Mouse (Mus musculus) neutrophil, adult 5-6 weeks (primary cell): ENCODE data around the gene Celf2. TPM values are rescaled to one million over a fixed set of nuclear protein-coding genes. Genes with fewer than 3 reads are reported as not detected.

Experiments used
- ATAC-seq: fragments of 151-379, 151-347 bp; 2 replicates; pipeline ENCODE4 v1.8.0; 2017; ENCODE audit warnings: mild to moderate bottlenecking, moderate TSS enrichment; ENCODE audit not compliant: insufficient number of reproducible peaks, poor library complexity, low FRiP score, severe bottlenecking; ENCODE audit errors: extremely low read depth
- total RNA-seq: library from RNA; stranded (forward); fragments of 200-1000 nt; gene quantifications from 2 replicates; pipeline ENCODE4 v1.2.3, GENCODE M21; 2017

The Celf2 gene
- total RNA-seq, 1 experiment from 2014 or later = 186 TPM

GRCm38 (mm10) chr2:6532341-6532740, 977.0 kb downstream of the Celf2 start:
- ATAC-seq = no peak

DNA sequence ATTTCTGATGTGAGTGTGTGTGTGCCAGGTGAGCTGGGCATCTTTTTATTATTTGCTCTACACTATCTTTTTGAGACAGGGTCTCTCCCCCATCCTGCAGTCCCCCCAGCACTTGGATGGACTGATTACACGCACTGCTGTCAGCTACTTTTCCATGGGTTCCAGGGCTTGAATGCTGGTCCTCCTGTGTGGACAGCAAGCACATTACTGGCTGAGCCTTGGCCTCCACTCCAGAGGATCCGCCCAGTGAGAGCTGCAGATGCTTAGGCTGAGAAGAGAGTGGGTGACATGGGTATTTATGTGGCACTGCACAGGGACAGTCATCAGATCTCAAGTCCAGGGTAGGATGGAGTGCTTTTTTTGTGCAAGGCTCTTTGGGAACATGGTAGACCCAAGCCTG, 981.3 kb downstream of the Celf2 start:
- ATAC-seq = no peak

DNA sequence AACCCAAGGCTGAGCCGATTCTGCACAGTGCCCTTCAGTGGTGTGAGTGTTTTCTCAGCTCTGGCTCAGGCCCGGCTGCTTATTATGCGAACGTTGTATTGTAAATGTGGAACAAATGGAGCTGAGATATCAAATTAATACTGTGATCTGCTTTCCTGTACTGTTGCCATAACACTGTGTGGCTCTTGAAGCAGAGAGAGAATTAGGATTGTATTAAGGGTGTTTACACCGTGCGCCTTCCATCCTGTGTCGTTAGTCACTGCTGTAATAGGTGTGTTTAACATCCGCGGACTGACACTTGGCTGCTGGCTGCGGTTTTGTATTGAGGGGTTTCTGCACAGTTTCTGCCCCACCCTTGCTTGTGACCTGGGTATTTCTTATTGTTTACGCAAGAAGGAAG, 982.5 kb downstream of the Celf2 start:
- no peak for ATAC-seq

- no peak for ATAC-seq
Observed at GRCm38 (mm10) chr2:6526311-6526710, 983.1 kb downstream of the Celf2 start.

DNA sequence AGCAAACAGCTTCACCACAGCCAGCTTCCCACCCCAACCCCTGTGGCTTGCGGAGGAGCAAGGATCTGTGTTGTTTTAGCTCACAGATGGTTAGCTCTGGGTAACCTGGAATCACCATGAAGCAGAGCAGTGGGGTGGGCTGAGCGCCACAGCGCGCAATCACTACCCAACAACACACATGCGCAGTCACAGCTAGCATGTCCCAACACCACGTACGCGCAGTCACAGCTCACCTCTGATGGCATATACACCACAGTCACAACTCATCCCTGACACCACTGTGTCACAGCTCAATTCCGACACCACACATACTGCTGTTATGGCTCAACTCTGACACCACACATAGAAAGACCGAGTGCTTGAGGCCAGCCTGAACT, 985.5 kb downstream of the Celf2 start:
- ATAC-seq = no peak

GRCm38 (mm10) chr2:6523261-6523923, 986.0 kb downstream of the Celf2 start:
- ATAC-seq = no peak

GRCm38 (mm10) chr2:6522411-6522810, 987.0 kb downstream of the Celf2 start:
- no peak for ATAC-seq

DNA sequence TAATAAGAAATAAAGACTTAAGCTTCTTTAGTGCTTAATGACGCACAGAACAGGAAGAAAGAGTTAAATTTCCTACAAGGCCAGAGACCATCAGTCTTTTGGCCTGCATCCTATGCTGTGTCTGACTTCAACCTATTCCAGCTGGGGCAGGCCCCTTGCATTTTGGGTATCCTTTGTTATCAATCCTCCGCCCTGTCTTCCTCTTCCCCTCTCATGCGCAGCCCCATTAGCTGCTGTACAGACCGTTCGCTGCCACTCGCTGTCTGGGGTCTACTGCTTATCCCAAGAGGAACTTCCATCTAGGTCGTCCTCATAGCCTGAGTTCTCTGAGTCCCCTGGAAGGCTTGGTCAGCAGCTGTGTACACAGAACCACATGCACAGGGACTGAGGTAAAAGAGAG, 996.2 kb downstream of the Celf2 start:
- ATAC-seq = no peak

- ATAC-seq = no peak
Observed at GRCm38 (mm10) chr2:6507071-6507470, 1002.3 kb downstream of the Celf2 start.

DNA sequence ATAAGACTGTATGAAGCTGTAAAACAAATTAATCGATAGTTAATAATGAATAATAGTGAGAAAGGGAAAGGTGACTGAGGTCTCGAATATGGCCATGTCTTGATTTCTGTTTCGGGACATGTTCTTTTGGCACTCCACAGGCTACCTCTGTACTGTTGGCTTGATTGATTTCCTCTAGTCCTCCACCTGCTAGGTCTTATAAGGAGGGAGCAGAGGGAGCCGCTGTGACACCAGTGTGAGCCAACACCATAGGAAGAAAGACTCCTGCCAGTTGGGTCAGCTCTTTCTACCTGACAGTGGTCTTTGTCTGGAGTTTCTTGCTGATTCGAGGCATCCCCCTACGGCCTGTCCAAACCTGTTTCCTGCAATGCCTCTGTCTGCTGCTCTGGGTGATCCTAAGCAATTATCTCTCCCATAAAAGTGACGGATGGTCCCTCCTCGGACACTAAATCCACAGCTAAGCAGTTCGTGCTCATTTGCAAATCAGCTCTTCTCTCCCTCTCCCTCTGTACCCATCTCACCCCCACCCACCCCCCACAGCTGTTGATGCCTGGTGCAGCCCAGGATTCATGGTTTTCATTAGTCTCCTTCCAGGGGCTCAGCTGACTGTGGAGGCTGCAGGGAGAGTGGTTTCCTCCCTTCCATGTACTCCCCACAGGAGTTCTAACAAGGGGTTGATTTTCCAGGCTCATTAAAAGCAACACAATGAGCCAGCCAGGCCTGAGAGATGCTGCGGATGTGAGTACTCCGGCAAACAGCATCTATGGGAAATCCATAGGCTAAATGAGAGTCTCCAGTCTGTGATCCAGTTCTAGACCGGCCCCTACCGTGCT, 1003.2 kb downstream of the Celf2 start:
- ATAC-seq = no peak

- ATAC-seq = no peak
Observed at GRCm38 (mm10) chr2:6505531-6505930, 1003.8 kb downstream of the Celf2 start.

GRCm38 (mm10) chr2:6498101-6498500, 1011.3 kb downstream of the Celf2 start:
- no peak for ATAC-seq

DNA sequence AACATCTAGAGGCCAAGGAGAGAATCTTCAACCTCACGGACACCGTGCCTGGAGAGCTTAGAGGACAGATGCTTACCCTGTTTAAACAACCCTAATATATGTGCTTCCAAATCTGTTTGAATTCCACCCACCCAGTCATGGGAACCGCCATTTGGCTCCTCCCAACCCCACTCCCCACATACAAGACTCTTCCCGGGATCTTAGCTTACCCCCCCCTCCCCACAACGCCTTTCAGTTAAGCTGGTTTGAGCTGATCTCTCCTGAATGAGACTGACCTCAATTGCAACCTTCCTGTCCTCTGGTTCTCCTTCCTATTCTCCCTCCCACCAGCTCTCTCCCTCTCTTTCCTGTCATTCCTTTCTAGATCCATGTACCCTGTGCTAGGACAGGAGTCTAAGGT, 1011.7 kb downstream of the Celf2 start:
- no peak for ATAC-seq

DNA sequence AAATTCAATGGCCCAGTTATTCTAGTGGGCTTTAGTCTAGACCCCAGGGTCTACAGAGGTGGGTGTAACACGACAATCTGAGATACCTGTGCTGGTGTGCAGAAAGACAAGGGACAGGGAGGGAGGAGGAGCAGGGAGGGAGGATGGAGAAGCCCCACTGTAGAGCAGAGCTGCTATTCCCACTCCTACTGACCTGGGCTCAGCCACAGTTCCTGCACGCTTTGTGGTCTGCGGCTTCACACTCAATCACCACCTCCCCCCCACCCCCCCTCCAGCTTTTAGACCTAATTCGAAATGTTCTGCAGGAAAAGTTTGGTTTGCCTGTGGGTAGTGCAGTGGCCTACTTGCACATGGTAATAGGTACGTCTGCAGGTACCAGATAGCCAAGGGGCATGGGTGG, 1015.5 kb downstream of the Celf2 start:
- ATAC-seq = no peak

DNA sequence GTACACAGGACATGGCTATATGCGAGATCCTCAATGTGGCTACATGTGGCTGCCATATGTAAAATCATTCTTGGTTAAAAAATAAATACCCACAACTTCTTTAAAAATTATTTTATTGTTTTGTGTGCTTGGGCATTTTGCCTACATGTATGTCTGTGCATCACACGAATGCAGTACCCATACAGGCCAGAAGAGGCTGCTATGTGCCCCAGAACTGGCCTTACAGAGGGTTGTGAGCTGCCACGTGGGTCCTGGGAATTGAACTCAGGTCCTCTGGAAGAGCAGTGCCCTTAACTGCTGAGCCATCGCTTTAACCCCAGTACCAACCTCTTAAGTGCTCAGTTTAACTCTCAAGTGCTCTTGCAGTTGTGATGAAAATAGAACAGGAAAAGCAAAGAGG, 1018.5 kb downstream of the Celf2 start:
- ATAC-seq = no peak

DNA sequence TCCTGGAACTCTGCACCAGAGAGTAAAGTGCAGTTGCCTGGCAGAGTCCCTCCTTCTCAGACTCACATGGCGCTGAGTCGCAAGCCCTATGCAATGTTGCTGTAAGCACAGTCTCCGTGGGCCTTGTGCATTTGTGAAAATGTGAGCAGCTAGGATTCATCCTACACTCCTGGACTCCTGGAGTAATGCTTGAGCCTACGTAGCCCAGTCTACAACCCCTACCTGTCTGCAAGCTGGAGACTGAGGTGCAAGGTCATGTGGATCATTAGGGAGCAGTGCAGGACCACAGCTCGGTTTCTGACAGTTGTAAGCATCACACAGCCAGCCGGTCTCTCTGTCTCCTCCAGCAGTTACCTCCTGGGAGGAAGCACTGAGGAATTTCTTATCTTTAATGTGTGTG, 1019.3 kb downstream of the Celf2 start:
- ATAC-seq = no peak
